Mouse (Mus musculus) hindbrain, embryonic 11.5 days (tissue): ENCODE data around the gene Ush2a. TPM values are rescaled to one million over a fixed set of nuclear protein-coding genes. Genes with fewer than 3 reads are reported as not detected.

Experiments
- ATAC-seq: fragments of 200-750 bp; cut with Nextera tagmentation; 2 replicates; pipeline ENCODE4 v1.8.0; 2017; ENCODE audit warnings: mild to moderate bottlenecking, moderate TSS enrichment, moderate library complexity; ENCODE audit not compliant: low FRiP score
- DNase-seq: peaks from one replicate; pipeline ENCODE4 v3.0.0-alpha.2; 2015; ENCODE audit warnings: low spot score
- H3K27ac ChIP-seq: fragments of 300-500 bp; sonication (generic); 2 replicates; pipeline ENCODE4 v1.5.1; 2014; ENCODE audit warnings: mild to moderate bottlenecking, low read depth, low read length
- H3K27me3 ChIP-seq: fragments of 300-500 bp; sonication (generic); 2 replicates; pipeline ENCODE4 v1.6.1; 2014; ENCODE audit warnings: mild to moderate bottlenecking, low read length, moderate library complexity, mixed read lengths; ENCODE audit not compliant: control insufficient read depth, insufficient read depth
- H3K36me3 ChIP-seq: fragments of 300-500 bp; sonication (generic); 2 replicates; pipeline ENCODE4 v1.6.1; 2014; ENCODE audit warnings: mild to moderate bottlenecking, low read length, moderate library complexity, mixed read lengths; ENCODE audit not compliant: control insufficient read depth, insufficient read depth
- H3K4me1 ChIP-seq: fragments of 300-500 bp; sonication (generic); replicated peaks from 2 replicates; pipeline ENCODE4 v1.6.1; 2014; ENCODE audit warnings: low read length, mixed read lengths; ENCODE audit not compliant: control insufficient read depth, insufficient read depth
- H3K4me2 ChIP-seq: fragments of 300-500 bp; sonication (generic); replicated peaks from 2 replicates; pipeline ENCODE4 v1.6.1; 2014; ENCODE audit warnings: mild to moderate bottlenecking, low read depth, low read length
- H3K4me3 ChIP-seq: fragments of 300-500 bp; sonication (generic); 2 replicates; pipeline ENCODE4 v1.5.1; 2014; ENCODE audit warnings: low read depth, low read length
- H3K9ac ChIP-seq: fragments of 300-500 bp; sonication (generic); 2 replicates; pipeline ENCODE4 v1.6.1; 2014; ENCODE audit warnings: low read depth, low read length
- H3K9me3 ChIP-seq: fragments of 300-500 bp; sonication (generic); 2 replicates; pipeline ENCODE4 v1.6.1; 2016; ENCODE audit warnings: low read length; ENCODE audit not compliant: control insufficient read depth
- WGBS: fragments of 180-500 bp; shearing (Covaris S2); extraction: QIAGEN DNeasy Blood & Tissue Kit; methylation state at CpG from one replicate; pipeline ENCODE4 v1.1.7; 2014; 5-methylcytosine and 5-hydroxymethylcytosine counted together
- polyA plus RNA-seq: library from polyadenylated mRNA; unstranded; fragments of >200 nt; fragmentation: Nextera tagmentation; extraction: Ambion mirVana; gene quantifications from 2 replicates; pipeline ENCODE4 v1.2.1, GENCODE M21; 2014

Gene Ush2a
- polyA plus RNA-seq, 1 experiment from 2014 or later, result 0.26 TPM

DNA sequence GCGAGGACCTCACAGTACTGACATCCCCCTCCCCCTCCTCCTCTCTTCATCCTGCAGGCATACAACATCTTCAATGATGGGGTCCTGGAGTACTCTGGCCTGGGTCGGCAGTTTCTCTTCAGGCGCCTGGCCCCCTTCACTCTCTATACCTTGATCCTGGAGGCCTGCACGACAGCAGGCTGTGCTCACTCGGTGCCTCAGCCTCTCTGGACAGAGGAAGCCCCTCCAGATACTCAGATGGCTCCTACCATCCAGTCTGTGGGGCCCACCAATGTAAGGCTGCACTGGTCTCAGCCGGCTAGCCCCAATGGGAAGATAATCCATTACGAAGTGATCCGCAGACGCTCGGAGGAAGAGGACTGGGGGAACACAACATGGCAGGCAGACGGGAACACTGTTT lies 648.8 kb downstream of the Ush2a start:
- WGBS, result 90% methylated on average over 11 of the region's 11 CpGs
- Histone ChIP-seq H3K9me3 (no peaks in the 10 kb centered on the region), H3K27me3 (no peaks in the 10 kb centered on the region), H3K4me3 (no peak overlapping the region), H3K36me3 (no peaks in the 10 kb centered on the region), H3K4me2 (no peak overlapping the region), H3K27ac (no peak overlapping the region), H3K4me1 (no peaks in the 10 kb centered on the region), H3K9ac (no peak overlapping the region)
- ATAC-seq, result no peak
- DNase-seq, result no peak

DNA sequence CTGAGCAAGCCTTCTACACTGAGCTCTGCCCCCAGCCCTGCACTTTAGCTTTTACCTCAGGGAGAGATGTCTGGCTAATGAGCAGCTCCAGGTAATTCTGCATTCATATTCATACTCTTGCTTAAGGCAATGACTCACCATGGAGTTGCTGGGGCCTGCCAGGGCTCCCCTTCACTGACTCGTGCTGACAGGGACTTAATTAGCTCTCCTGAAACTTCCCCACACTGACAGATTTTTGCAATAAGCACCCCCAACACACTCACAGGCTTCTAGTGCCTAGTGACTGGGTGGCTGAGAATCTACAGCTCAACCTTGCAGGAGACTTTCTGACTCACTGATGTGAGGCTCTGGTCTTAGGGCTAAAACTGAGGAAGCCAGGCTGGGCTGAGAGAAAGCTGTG lies 658.1 kb downstream of the Ush2a start:
- ATAC-seq (no peak), DNase-seq (no peak)
- no peak overlapping the region for H3K9ac ChIP-seq
- H3K9me3 ChIP-seq, result no peaks in the 10 kb centered on the region
- H3K27me3 ChIP-seq, result no peaks in the 10 kb centered on the region
- no peak overlapping the region for H3K4me2 ChIP-seq
- WGBS, result 53% methylated on average over 1 of the region's 1 CpGs
- H3K4me1 ChIP-seq, result no peaks in the 10 kb centered on the region
- no peak overlapping the region for H3K4me3 ChIP-seq
- H3K36me3 ChIP-seq, result no peaks in the 10 kb centered on the region
- H3K27ac ChIP-seq, result no peak overlapping the region

- Histone ChIP-seq H3K9me3 (no peaks in the 10 kb centered on the region), H3K4me1 (no peaks in the 10 kb centered on the region), H3K9ac (no peak overlapping the region), H3K4me3 (no peak overlapping the region), H3K4me2 (no peak overlapping the region), H3K27me3 (no peaks in the 10 kb centered on the region), H3K36me3 (no peaks in the 10 kb centered on the region), H3K27ac (no peak overlapping the region)
- DNase-seq (no peak), ATAC-seq (no peak)
- WGBS, result 88% methylated on average over 14 of the region's 14 CpGs
Measured at GRCm38 (mm10) chr1:188937246-188937780, 675.5 kb downstream of the Ush2a start.

- no peaks in the 10 kb centered on the region for H3K36me3 ChIP-seq
- H3K27ac ChIP-seq, result no peak overlapping the region
- H3K4me1 ChIP-seq, result no peaks in the 10 kb centered on the region
- H3K9ac ChIP-seq, result no peak overlapping the region
- no peak overlapping the region for H3K4me3 ChIP-seq
- WGBS, result 48% methylated on average over 8 of the region's 8 CpGs
- H3K9me3 ChIP-seq, result no peaks in the 10 kb centered on the region
- H3K4me2 ChIP-seq, result no peak overlapping the region
- H3K27me3 ChIP-seq, result no peaks in the 10 kb centered on the region
- no peak for ATAC-seq
- no peak for DNase-seq
Measured at GRCm38 (mm10) chr1:188945326-188945725, 683.5 kb downstream of the Ush2a start.

DNA sequence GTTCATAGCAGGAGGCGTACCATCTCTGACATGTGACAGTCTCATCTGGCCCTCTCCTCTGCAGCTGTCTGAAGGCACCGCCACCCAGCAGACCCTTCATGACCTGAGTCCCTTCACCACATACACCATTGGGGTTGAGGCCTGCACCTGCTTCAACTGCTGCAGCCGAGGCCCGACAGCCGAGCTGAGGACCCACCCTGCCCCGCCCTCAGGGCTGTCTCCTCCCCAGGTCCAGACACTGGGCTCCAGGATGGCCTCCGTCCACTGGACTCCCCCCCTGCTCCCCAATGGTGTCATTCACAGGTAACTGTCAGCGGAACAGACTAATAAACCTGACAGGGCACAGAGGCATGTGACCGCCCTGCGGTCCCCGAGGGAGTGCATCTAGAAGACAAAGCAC lies 685.0 kb downstream of the Ush2a start:
- Histone ChIP-seq H3K27ac (no peak overlapping the region), H3K4me3 (no peak overlapping the region), H3K36me3 (no peaks in the 10 kb centered on the region), H3K4me2 (no peak overlapping the region), H3K9ac (no peak overlapping the region), H3K27me3 (no peaks in the 10 kb centered on the region), H3K9me3 (no peaks in the 10 kb centered on the region), H3K4me1 (no peaks in the 10 kb centered on the region)
- 87% methylated on average over 11 of the region's 11 CpGs for WGBS
- DNase-seq, result no peak
- no peak for ATAC-seq

GRCm38 (mm10) chr1:188947794-188948193 lies 686.0 kb downstream of the Ush2a start:
- H3K4me1 ChIP-seq, result no peaks in the 10 kb centered on the region
- no peak for ATAC-seq
- no peak overlapping the region for H3K4me2 ChIP-seq
- no peak overlapping the region for H3K4me3 ChIP-seq
- no peak overlapping the region for H3K9ac ChIP-seq
- H3K27me3 ChIP-seq, result no peaks in the 10 kb centered on the region
- H3K9me3 ChIP-seq, result no peaks in the 10 kb centered on the region
- H3K36me3 ChIP-seq, result no peaks in the 10 kb centered on the region
- no peak for DNase-seq
- no peak overlapping the region for H3K27ac ChIP-seq
- 56% methylated on average over 5 of the region's 5 CpGs for WGBS

- Histone ChIP-seq H3K27ac (no peak overlapping the region), H3K27me3 (no peaks in the 10 kb centered on the region), H3K4me3 (no peak overlapping the region), H3K9ac (no peak overlapping the region), H3K36me3 (no peaks in the 10 kb centered on the region), H3K4me2 (no peak overlapping the region), H3K9me3 (no peaks in the 10 kb centered on the region), H3K4me1 (no peaks in the 10 kb centered on the region)
- ATAC-seq (no peak), DNase-seq (no peak)
- 80% methylated on average over 9 of the region's 9 CpGs for WGBS
Measured at GRCm38 (mm10) chr1:188948276-188948675, 686.5 kb downstream of the Ush2a start.

- H3K4me2 ChIP-seq, result no peak overlapping the region
- no peaks in the 10 kb centered on the region for H3K36me3 ChIP-seq
- H3K4me1 ChIP-seq, result no peaks in the 10 kb centered on the region
- DNase-seq (no peak), ATAC-seq (no peak)
- H3K9me3 ChIP-seq, result no peaks in the 10 kb centered on the region
- H3K4me3 ChIP-seq, result no peak overlapping the region
- 91% methylated on average over 6 of the region's 6 CpGs for WGBS
- no peak overlapping the region for H3K9ac ChIP-seq
- no peaks in the 10 kb centered on the region for H3K27me3 ChIP-seq
- H3K27ac ChIP-seq, result no peak overlapping the region
Measured at GRCm38 (mm10) chr1:188951091-188951490, 689.3 kb downstream of the Ush2a start.

DNA sequence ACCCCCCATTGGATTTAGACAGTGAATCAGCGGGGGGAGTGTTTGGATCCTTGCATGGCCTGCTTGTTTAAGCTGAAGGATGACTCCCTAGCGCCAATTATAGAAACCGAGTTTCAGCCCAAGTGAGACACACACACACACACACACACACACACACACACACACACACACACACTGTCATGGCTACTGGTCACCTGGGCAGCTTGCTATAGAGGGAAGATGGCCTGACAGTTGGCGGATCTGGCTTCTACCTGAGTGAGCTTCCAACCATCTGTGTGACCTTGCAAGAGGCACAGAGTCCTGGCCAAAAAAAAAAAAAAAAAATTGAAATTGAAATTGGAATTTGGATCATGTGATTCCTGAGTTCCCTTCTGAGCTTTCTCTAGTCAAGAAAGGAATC lies 690.7 kb downstream of the Ush2a start:
- Histone ChIP-seq H3K4me1 (no peaks in the 10 kb centered on the region), H3K4me2 (no peak overlapping the region), H3K27me3 (no peaks in the 10 kb centered on the region), H3K4me3 (no peak overlapping the region), H3K9ac (no peak overlapping the region), H3K27ac (no peak overlapping the region), H3K36me3 (no peaks in the 10 kb centered on the region), H3K9me3 (no peaks in the 10 kb centered on the region)
- WGBS, result 90% methylated on average over 4 of the region's 4 CpGs
- no peak for DNase-seq
- no peak for ATAC-seq
